Mouse (Mus musculus): ENCODE results near the gene Recql5. TPM values are rescaled to one million over a fixed set of nuclear protein-coding genes. Genes with fewer than 3 reads are reported as not detected.

The Recql5 gene
- total and polyA plus RNA-seq, 3 experiments = 6.8 to 10.2 (median 7.4) TPM

- no peaks in the 10 kb centered on the region for H3K36me3 ChIP-seq (ENCODE audit: control insufficient read depth, insufficient read depth, low read length)
- DNase-seq = no peak
- intact Hi-C loops (cut with DNase I) = no loop called here
- H3K9ac ChIP-seq (ENCODE audit: low read depth, low read length) = no peak overlapping the region
- no peaks in the 10 kb centered on the region for H3K27me3 ChIP-seq (ENCODE audit: control insufficient read depth, insufficient read depth, low read length)
- H3K27ac ChIP-seq = no peak overlapping the region
- H3K4me3 ChIP-seq = no peak overlapping the region
- TF ChIP-seq EP300 (IDR thresholded peaks at IDR 0.05; ENCODE audit: insufficient read depth, low read depth, low read length) (no peak), CTCF (IDR thresholded peaks at IDR 0.05) (no peak), POLR2A (IDR thresholded peaks at IDR 0.05; ENCODE audit: insufficient read depth, low read depth, low read length) (no peak)
- WGBS = 86% methylated on average over 5 of the region's 5 CpGs
- no peaks in the 10 kb centered on the region for H3K79me2 ChIP-seq (replicated peaks; ENCODE audit: control insufficient read depth, insufficient read depth, low read length)
- peaks cover 11% of the 10 kb centered on the region for H3K4me1 ChIP-seq (ENCODE audit: control insufficient read depth, insufficient read depth, low read length)
Measured at GRCm38 (mm10) chr11:115843891-115844239, 89.4 kb downstream of the Recql5 start.

- H3K9ac ChIP-seq (ENCODE audit: low read depth, low read length) = no peak overlapping the region
Measured at GRCm38 (mm10) chr11:115843141-115843890, 90.0 kb downstream of the Recql5 start.

More at GRCm38 (mm10) chr11:115843141-115843890, 90.0 kb downstream of the Recql5 start:
- Histone ChIP-seq H3K27ac (no peak overlapping the region; the same call in 1 of the 2 replicates), H3K36me3 (ENCODE audit: control insufficient read depth, insufficient read depth, low read length) (no peaks in the 10 kb centered on the region), H3K27me3 (ENCODE audit: control insufficient read depth, insufficient read depth, low read length) (no peaks in the 10 kb centered on the region), H3K4me3 (no peak overlapping the region), H3K79me2 (replicated peaks; ENCODE audit: control insufficient read depth, insufficient read depth, low read length) (no peaks in the 10 kb centered on the region), H3K4me1 (ENCODE audit: control insufficient read depth, insufficient read depth, low read length) (peaks cover 11% of the 10 kb centered on the region)
- WGBS = 96% methylated on average over 11 of the region's 14 CpGs
- no peak for DNase-seq
- TF ChIP-seq EP300 (IDR thresholded peaks at IDR 0.05; ENCODE audit: insufficient read depth, low read depth, low read length) (no peak), CTCF (IDR thresholded peaks at IDR 0.05) (no peak), POLR2A (IDR thresholded peaks at IDR 0.05; ENCODE audit: insufficient read depth, low read depth, low read length) (no peak)
- intact Hi-C loops (cut with DNase I) = no loop called here

Other genes with a start within 250 kb of the Recql5 start
- 100 to 1,000 TPM; 107 to 109 TPM for gene Grb2, start 224.9 kb downstream of the Recql5 start, total RNA-seq (2021)
- 52.0 and 73.2 TPM in 2 replicates for gene Grb2, start 224.9 kb downstream of the Recql5 start, polyA plus RNA-seq (2012; rRNA removed)
- 100 to 1,000 TPM in 1 of 2 experiments, 10 to 100 TPM in 1; 99.5 to 103 TPM for gene Tmem94, start 168.0 kb downstream of the Recql5 start, total RNA-seq (2021)
- gene Tmem94, start 168.0 kb downstream of the Recql5 start, polyA plus RNA-seq (2012; rRNA removed) = 125 and 135 TPM in 2 replicates
- 10 to 100 TPM; 40.5 to 43.8 TPM for gene Caskin2, start 119.8 kb downstream of the Recql5 start, total RNA-seq (2021)
- gene Caskin2, start 119.8 kb downstream of the Recql5 start, polyA plus RNA-seq (2012; rRNA removed) = 38.5 TPM in 2 replicates
- gene Tsen54, start 118.8 kb downstream of the Recql5 start, total RNA-seq (2021) = 1 to 10 TPM; 7.2 to 9.3 TPM
- gene Tsen54, start 118.8 kb downstream of the Recql5 start, polyA plus RNA-seq (2012; rRNA removed) = 15.9 and 16.3 TPM in 2 replicates
- 10 to 100 TPM; 18.4 to 20.3 TPM for gene Llgl2, start 109.4 kb downstream of the Recql5 start, total RNA-seq (2021)
- gene Llgl2, start 109.4 kb downstream of the Recql5 start, polyA plus RNA-seq (2012; rRNA removed) = 19.4 and 20.2 TPM in 2 replicates
- gene Myo15b, start 75.1 kb downstream of the Recql5 start, total RNA-seq (2021) = under 1 TPM in 1 of 2 experiments, not detected in 1; 0.05 TPM
- 0.20 and 0.29 TPM in 2 replicates for gene Myo15b, start 75.1 kb downstream of the Recql5 start, polyA plus RNA-seq (2012; rRNA removed)
- 10 to 100 TPM; 10.2 to 17.8 TPM for gene Smim5, start 33.5 kb downstream of the Recql5 start, total RNA-seq (2021)
- 21.8 and 32.8 TPM in 2 replicates for gene Smim5, start 33.5 kb downstream of the Recql5 start, polyA plus RNA-seq (2012; rRNA removed)
- gene Smim6, start 21.5 kb downstream of the Recql5 start, total RNA-seq (2021) = not detected
- 0.29 and 0.35 TPM in 2 replicates for gene Smim6, start 21.5 kb downstream of the Recql5 start, polyA plus RNA-seq (2012; rRNA removed)
- gene Sap30bp, start 195 bp downstream of the Recql5 start, total RNA-seq (2021) = 10 to 100 TPM; 16.4 to 18.1 TPM
- gene Sap30bp, start 195 bp downstream of the Recql5 start, polyA plus RNA-seq (2012; rRNA removed) = 9.1 and 10.8 TPM in 2 replicates
- 1 to 10 TPM; 2.6 to 2.9 TPM for gene Itgb4, start 41.2 kb upstream of the Recql5 start, total RNA-seq (2021)
- gene Itgb4, start 41.2 kb upstream of the Recql5 start, polyA plus RNA-seq (2012; rRNA removed) = 1.9 and 3.1 TPM in 2 replicates
- 10 to 100 TPM; 14.5 to 14.7 TPM for gene Galk1, start 79.2 kb upstream of the Recql5 start, total RNA-seq (2021)
- gene Galk1, start 79.2 kb upstream of the Recql5 start, polyA plus RNA-seq (2012; rRNA removed) = 14.6 and 16.4 TPM in 2 replicates
- 100 to 1,000 TPM; 105 to 128 TPM for gene H3f3b, start 94.5 kb upstream of the Recql5 start, total RNA-seq (2021)
- 67.5 and 82.1 TPM in 2 replicates for gene H3f3b, start 94.5 kb upstream of the Recql5 start, polyA plus RNA-seq (2012; rRNA removed)
- 1 to 10 TPM; 7.1 to 7.9 TPM for gene Unk, start 96.8 kb upstream of the Recql5 start, total RNA-seq (2021)
- 16.5 and 20.4 TPM in 2 replicates for gene Unk, start 96.8 kb upstream of the Recql5 start, polyA plus RNA-seq (2012; rRNA removed)
- 1 to 10 TPM in 1 of 2 experiments, under 1 TPM in 1; 0.55 to 1.5 TPM for gene Unc13d, start 144.5 kb upstream of the Recql5 start, total RNA-seq (2021)
- 1.1 and 1.7 TPM in 2 replicates for gene Unc13d, start 144.5 kb upstream of the Recql5 start, polyA plus RNA-seq (2012; rRNA removed)
- gene Wbp2, start 153.5 kb upstream of the Recql5 start, total RNA-seq (2021) = 100 to 1,000 TPM in 1 of 2 experiments, 10 to 100 TPM in 1; 91.0 to 108 TPM
- 151 and 176 TPM in 2 replicates for gene Wbp2, start 153.5 kb upstream of the Recql5 start, polyA plus RNA-seq (2012; rRNA removed)
- 10 to 100 TPM; 23.1 to 28.2 TPM for gene Trim47, start 193.7 kb upstream of the Recql5 start, total RNA-seq (2021)
- gene Trim47, start 193.7 kb upstream of the Recql5 start, polyA plus RNA-seq (2012; rRNA removed) = 23.7 and 29.5 TPM in 2 replicates
- gene Trim65, start 197.7 kb upstream of the Recql5 start, total RNA-seq (2021) = 1 to 10 TPM; 6.1 to 8.6 TPM
- 8.8 and 10.8 TPM in 2 replicates for gene Trim65, start 197.7 kb upstream of the Recql5 start, polyA plus RNA-seq (2012; rRNA removed)
- gene Mrpl38, start 205.4 kb upstream of the Recql5 start, total RNA-seq (2021) = 10 to 100 TPM; 56.8 to 59.7 TPM
- gene Mrpl38, start 205.4 kb upstream of the Recql5 start, polyA plus RNA-seq (2012; rRNA removed) = 42.1 and 55.5 TPM in 2 replicates
- gene Fbf1, start 234.7 kb upstream of the Recql5 start, total RNA-seq (2021) = 10 to 100 TPM; 14.8 to 15.0 TPM
- 11.8 and 17.6 TPM in 2 replicates for gene Fbf1, start 234.7 kb upstream of the Recql5 start, polyA plus RNA-seq (2012; rRNA removed)

Measured in heart, adult 2 months (tissue).